24 mouse cellular contexts compared by ENCODE assay signal in the genomic region with DNA sequence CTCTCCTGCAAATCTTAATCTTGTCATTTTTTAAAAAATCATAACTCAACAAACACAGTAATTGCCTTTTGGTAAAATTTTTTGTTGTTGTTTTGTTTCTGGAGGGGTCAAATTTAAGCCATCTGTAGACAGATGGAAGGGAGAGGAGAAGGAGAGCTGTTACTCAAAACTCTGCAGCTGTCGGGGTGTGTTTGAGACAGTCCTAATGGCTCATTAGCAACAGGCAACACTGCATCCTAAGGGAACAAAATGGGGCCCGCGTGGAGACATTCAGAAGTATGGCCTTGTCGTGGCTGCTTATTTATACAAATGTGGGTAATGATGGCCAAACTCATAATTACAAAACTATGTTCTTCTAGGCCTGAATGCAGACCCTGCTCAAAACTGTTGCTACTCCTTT.
DNase-seq lines count a peak whose midpoint lies in the region; ATAC-seq and TF ChIP-seq lines count a peak whose summit lies in the region.
"Had no signal": no experiment of that assay in that cellular context is flagged by ENCODE, and none has a peak within 500 bp of the region (broad histone marks: within the 10 kb centered on the region; RNA-seq: fewer than 3 reads in every experiment).

No protein-coding gene starts in this region.

- no peak overlapping the region for H3K27ac ChIP-seq in embryonic facial prominence, embryonic 14.5 days (replicated peaks; ENCODE audit: low read depth, low read length)
- no peak overlapping the region for H3K27ac ChIP-seq in embryonic facial prominence, embryonic 10.5 days (replicated peaks)
- no peak overlapping the region for H3K27ac ChIP-seq in lung, postnatal 0 days (ENCODE audit: low read length)
- H3K27ac ChIP-seq: embryonic facial prominence, embryonic 15.5 days; forebrain, embryonic 15.5 days; heart, embryonic 10.5 days; hindbrain, embryonic 12.5 days had no signal

- WGBS in embryonic facial prominence, embryonic 14.5 days = 59% methylated on average over 4 of the region's 4 CpGs
- WGBS in embryonic facial prominence, embryonic 10.5 days = 83% methylated on average over 4 of the region's 4 CpGs
- WGBS in lung, postnatal 0 days = 67% methylated on average over 4 of the region's 4 CpGs

- H3K9ac ChIP-seq in embryonic facial prominence, embryonic 14.5 days (ENCODE audit: low read depth, low read length) = no peak overlapping the region
- H3K9ac ChIP-seq in lung, postnatal 0 days (replicated peaks; ENCODE audit: low read depth) = no peak overlapping the region
- H3K9ac ChIP-seq: embryonic facial prominence, embryonic 15.5 days; forebrain, embryonic 15.5 days; hindbrain, embryonic 12.5 days had no signal

- no peaks in the 10 kb centered on the region for H3K27me3 ChIP-seq in embryonic facial prominence, embryonic 14.5 days (replicated peaks; ENCODE audit: control insufficient read depth, insufficient read depth, low read length)
- H3K27me3 ChIP-seq in embryonic facial prominence, embryonic 10.5 days (replicated peaks; ENCODE audit: low read depth, poor library complexity, severe bottlenecking) = no peaks in the 10 kb centered on the region
- no peaks in the 10 kb centered on the region for H3K27me3 ChIP-seq in lung, postnatal 0 days (replicated peaks; ENCODE audit: insufficient read depth, low read length)
- H3K27me3 ChIP-seq: embryonic facial prominence, embryonic 15.5 days; forebrain, embryonic 15.5 days; hindbrain, embryonic 12.5 days had no signal

- no peaks in the 10 kb centered on the region for H3K9me3 ChIP-seq in embryonic facial prominence, embryonic 14.5 days (ENCODE audit: control insufficient read depth, low read length)
- H3K9me3 ChIP-seq in embryonic facial prominence, embryonic 10.5 days = no peaks in the 10 kb centered on the region
- H3K9me3 ChIP-seq in lung, postnatal 0 days (ENCODE audit: low read length) = no peaks in the 10 kb centered on the region
- H3K9me3 ChIP-seq: embryonic facial prominence, embryonic 15.5 days; forebrain, embryonic 15.5 days; heart, embryonic 10.5 days; hindbrain, embryonic 12.5 days had no signal

- H3K4me1 ChIP-seq in embryonic facial prominence, embryonic 14.5 days (ENCODE audit: control insufficient read depth, insufficient read depth, low read length) = no peaks in the 10 kb centered on the region
- H3K4me1 ChIP-seq in embryonic facial prominence, embryonic 10.5 days = no peaks in the 10 kb centered on the region
- no peaks in the 10 kb centered on the region for H3K4me1 ChIP-seq in lung, postnatal 0 days (ENCODE audit: insufficient read depth, low read depth, low read length)
- H3K4me1 ChIP-seq: embryonic facial prominence, embryonic 15.5 days; forebrain, embryonic 15.5 days; heart, embryonic 10.5 days; hindbrain, embryonic 12.5 days had no signal

- no peak for TF ChIP-seq EP300 in lung, postnatal 0 days (IDR thresholded peaks at IDR 0.05)

- TF ChIP-seq CTCF in lung, postnatal 0 days (IDR thresholded peaks at IDR 0.05) = no peak

- no peak overlapping the region for H3K4me2 ChIP-seq in embryonic facial prominence, embryonic 14.5 days (ENCODE audit: low read depth, low read length)
- H3K4me2 ChIP-seq in lung, postnatal 0 days (replicated peaks; ENCODE audit: low read depth, low read length) = no peak overlapping the region
- H3K4me2 ChIP-seq: embryonic facial prominence, embryonic 15.5 days; forebrain, embryonic 15.5 days; hindbrain, embryonic 12.5 days had no signal

- no peaks in the 10 kb centered on the region for H3K36me3 ChIP-seq in embryonic facial prominence, embryonic 14.5 days (ENCODE audit: control insufficient read depth, insufficient read depth, low read length)
- H3K36me3 ChIP-seq in embryonic facial prominence, embryonic 10.5 days (replicated peaks) = no peaks in the 10 kb centered on the region
- no peaks in the 10 kb centered on the region for H3K36me3 ChIP-seq in lung, postnatal 0 days (ENCODE audit: insufficient read depth, low read length)
- H3K36me3 ChIP-seq: embryonic facial prominence, embryonic 15.5 days; forebrain, embryonic 15.5 days; G1E; heart, embryonic 10.5 days; hindbrain, embryonic 12.5 days had no signal

- DNase-seq in embryonic facial prominence, embryonic 14.5 days (ENCODE audit: low spot score) = peak; percentile 62
- no peak for DNase-seq in embryonic facial prominence, embryonic 10.5 days (ENCODE audit: low spot score)
- peak; percentile 54 for DNase-seq in lung, postnatal 0 days (ENCODE audit: low spot score)
- DNase-seq in lung, postnatal 36 days = peak; percentile 71
- no peak for DNase-seq in adrenal gland, postnatal 10 days
- DNase-seq in thymus, postnatal 25 days = no peak
- DNase-seq in adipocyte (ENCODE audit: low spot score) = no peak
- DNase-seq: adrenal gland, postnatal 14 days; B cell, adult 2 months; cerebellum, adult 11-12 months; cerebellum, adult 9-11 months; cerebellum, postnatal 36 days; gastrocnemius, postnatal 10 days; heart, adult 18-20 months; heart, postnatal 10 days; heart, postnatal 4 days had no signal

- peak; percentile 71; the same call in 1 of the 2 replicates for ATAC-seq in embryonic facial prominence, embryonic 14.5 days (ENCODE audit: low read depth)
- peak; percentile 57 for ATAC-seq in lung, postnatal 0 days
- ATAC-seq: CD4-positive, CD25-positive, alpha-beta regulatory T cell, adult 4 months; forebrain, embryonic 15.5 days; hindbrain, embryonic 16.5 days had no signal

- H3K4me3 ChIP-seq in embryonic facial prominence, embryonic 14.5 days (ENCODE audit: low read depth, low read length) = no peak overlapping the region
- H3K4me3 ChIP-seq in embryonic facial prominence, embryonic 10.5 days = no peak overlapping the region
- H3K4me3 ChIP-seq in lung, postnatal 0 days (ENCODE audit: low read depth, low read length) = no peak overlapping the region
- H3K4me3 ChIP-seq: embryonic facial prominence, embryonic 15.5 days; erythroblast, embryonic 14.5 days; forebrain, embryonic 15.5 days; heart, embryonic 10.5 days; hindbrain, embryonic 12.5 days had no signal

Comparison
In these comparisons a context has a peak if more than half of its experiments do, and no peak if none do; other contexts are left out.
1. DNase-seq: peak in embryonic facial prominence, embryonic 14.5 days (single experiment), lung, postnatal 0 days (single experiment) and lung, postnatal 36 days (single experiment); none in embryonic facial prominence, embryonic 10.5 days (single experiment), adrenal gland, postnatal 10 days (single experiment), thymus, postnatal 25 days (single experiment) and adipocyte (single experiment).